Mouse (Mus musculus): ENCODE results near the gene Ptprk. TPM values are rescaled to one million over a fixed set of nuclear protein-coding genes. Genes with fewer than 3 reads are reported as not detected.

The Ptprk gene
- 17.3 and 21.0 TPM in 2 replicates for polyA plus RNA-seq (2014; fragmentation: Nextera tagmentation; extraction: Ambion mirVana)

- Histone ChIP-seq H3K4me2 (peak within 1 kb of the TSS; percentile 66), H3K27ac (ENCODE audit: low read depth, low read length) (peak within 1 kb of the TSS; percentile 84), H3K9me3 (ENCODE audit: control insufficient read depth, low read length) (no peaks in the 10 kb centered on the region), H3K4me3 (ENCODE audit: low read depth, low read length) (peak within 1 kb of the TSS; percentile 68), H3K4me1 (ENCODE audit: control insufficient read depth, insufficient read depth, low read length) (peaks cover 7% of the 10 kb centered on the region), H3K27me3 (ENCODE audit: control insufficient read depth, insufficient read depth, low read length) (no peaks in the 10 kb centered on the region), H3K36me3 (ENCODE audit: control insufficient read depth, insufficient read depth, low read length) (no peaks in the 10 kb centered on the region), H3K9ac (ENCODE audit: low read length) (peak within 1 kb of the TSS; percentile 95)
- peak; percentile 97 for ATAC-seq (ENCODE audit: low FRiP score)
- WGBS, result under 1% methylated on average over 72 of the region's 77 CpGs
- DNase-seq (ENCODE audit: low spot score, missing footprints), result peak; percentile 99
Observed at GRCm38 (mm10) chr10:28074653-28075451, at the start of gene Ptprk. Ptprk (plus strand) TSS chr10:28074820.

GRCm38 (mm10) chr10:28027791-28028190, 46.8 kb upstream of the Ptprk start:
- 83% methylated on average over 2 of the region's 2 CpGs for WGBS
- Histone ChIP-seq H3K27ac (ENCODE audit: low read depth, low read length) (no peak overlapping the region), H3K9me3 (ENCODE audit: control insufficient read depth, low read length) (no peaks in the 10 kb centered on the region), H3K36me3 (ENCODE audit: control insufficient read depth, insufficient read depth, low read length) (no peaks in the 10 kb centered on the region), H3K4me3 (ENCODE audit: low read depth, low read length) (no peak overlapping the region), H3K9ac (ENCODE audit: low read length) (no peak overlapping the region), H3K27me3 (ENCODE audit: control insufficient read depth, insufficient read depth, low read length) (no peaks in the 10 kb centered on the region), H3K4me1 (ENCODE audit: control insufficient read depth, insufficient read depth, low read length) (no peaks in the 10 kb centered on the region), H3K4me2 (no peak overlapping the region)
- ATAC-seq (ENCODE audit: low FRiP score) (no peak), DNase-seq (ENCODE audit: low spot score, missing footprints) (no peak)

GRCm38 (mm10) chr10:28036456-28036855, 38.2 kb upstream of the Ptprk start:
- Histone ChIP-seq H3K4me3 (ENCODE audit: low read depth, low read length) (no peak overlapping the region), H3K9me3 (ENCODE audit: control insufficient read depth, low read length) (no peaks in the 10 kb centered on the region), H3K27me3 (ENCODE audit: control insufficient read depth, insufficient read depth, low read length) (no peaks in the 10 kb centered on the region), H3K27ac (ENCODE audit: low read depth, low read length) (no peak overlapping the region), H3K4me2 (no peak overlapping the region), H3K9ac (ENCODE audit: low read length) (no peak overlapping the region), H3K4me1 (ENCODE audit: control insufficient read depth, insufficient read depth, low read length) (no peaks in the 10 kb centered on the region), H3K36me3 (ENCODE audit: control insufficient read depth, insufficient read depth, low read length) (no peaks in the 10 kb centered on the region)
- ATAC-seq (ENCODE audit: low FRiP score), result no peak
- 93% methylated on average over 1 of the region's 1 CpGs for WGBS
- no peak for DNase-seq (ENCODE audit: low spot score, missing footprints)

- Histone ChIP-seq H3K9ac (ENCODE audit: low read length) (no peak overlapping the region), H3K36me3 (ENCODE audit: control insufficient read depth, insufficient read depth, low read length) (no peaks in the 10 kb centered on the region), H3K4me3 (ENCODE audit: low read depth, low read length) (no peak overlapping the region), H3K9me3 (ENCODE audit: control insufficient read depth, low read length) (no peaks in the 10 kb centered on the region), H3K27ac (ENCODE audit: low read depth, low read length) (no peak overlapping the region), H3K4me1 (ENCODE audit: control insufficient read depth, insufficient read depth, low read length) (no peaks in the 10 kb centered on the region), H3K4me2 (no peak overlapping the region), H3K27me3 (ENCODE audit: control insufficient read depth, insufficient read depth, low read length) (no peaks in the 10 kb centered on the region)
- DNase-seq (ENCODE audit: low spot score, missing footprints) (no peak), ATAC-seq (ENCODE audit: low FRiP score) (no peak)
- 78% methylated on average over 4 of the region's 4 CpGs for WGBS
Observed at GRCm38 (mm10) chr10:28054764-28055163, 19.9 kb upstream of the Ptprk start.

GRCm38 (mm10) chr10:28059222-28059621, 15.4 kb upstream of the Ptprk start:
- ATAC-seq (ENCODE audit: low FRiP score), result no peak
- Histone ChIP-seq H3K4me2 (no peak overlapping the region), H3K36me3 (ENCODE audit: control insufficient read depth, insufficient read depth, low read length) (no peaks in the 10 kb centered on the region), H3K4me1 (ENCODE audit: control insufficient read depth, insufficient read depth, low read length) (no peaks in the 10 kb centered on the region), H3K27me3 (ENCODE audit: control insufficient read depth, insufficient read depth, low read length) (no peaks in the 10 kb centered on the region), H3K4me3 (ENCODE audit: low read depth, low read length) (no peak overlapping the region), H3K9ac (ENCODE audit: low read length) (no peak overlapping the region), H3K27ac (ENCODE audit: low read depth, low read length) (no peak overlapping the region), H3K9me3 (ENCODE audit: control insufficient read depth, low read length) (no peaks in the 10 kb centered on the region)
- no peak for DNase-seq (ENCODE audit: low spot score, missing footprints)
- WGBS, result 90% methylated on average over 1 of the region's 1 CpGs

GRCm38 (mm10) chr10:28067997-28068396, 6.6 kb upstream of the Ptprk start:
- DNase-seq (ENCODE audit: low spot score, missing footprints), result peak; percentile 37
- no peak overlapping the region for H3K27ac ChIP-seq (ENCODE audit: low read depth, low read length)
- no peaks in the 10 kb centered on the region for H3K36me3 ChIP-seq (ENCODE audit: control insufficient read depth, insufficient read depth, low read length)
- no peaks in the 10 kb centered on the region for H3K27me3 ChIP-seq (ENCODE audit: control insufficient read depth, insufficient read depth, low read length)
- WGBS, result 92% methylated on average over 5 of the region's 5 CpGs
- H3K9ac ChIP-seq (ENCODE audit: low read length), result no peak overlapping the region
- no peak overlapping the region for H3K4me2 ChIP-seq
- ATAC-seq (ENCODE audit: low FRiP score), result no peak
- no peaks in the 10 kb centered on the region for H3K4me1 ChIP-seq (ENCODE audit: control insufficient read depth, insufficient read depth, low read length)
- H3K4me3 ChIP-seq (ENCODE audit: low read depth, low read length), result no peak overlapping the region
- no peaks in the 10 kb centered on the region for H3K9me3 ChIP-seq (ENCODE audit: control insufficient read depth, low read length)

GRCm38 (mm10) chr10:28073991-28074652, 498 bp upstream of the Ptprk start:
- WGBS, result under 1% methylated on average over 26 of the region's 26 CpGs
- H3K9ac ChIP-seq (ENCODE audit: low read length), result peak overlapping the region; percentile 95
- H3K36me3 ChIP-seq (ENCODE audit: control insufficient read depth, insufficient read depth, low read length), result no peaks in the 10 kb centered on the region
- no peaks in the 10 kb centered on the region for H3K9me3 ChIP-seq (ENCODE audit: control insufficient read depth, low read length)
- peak overlapping the region; percentile 68 for H3K4me3 ChIP-seq (ENCODE audit: low read depth, low read length)
- no peak for DNase-seq (ENCODE audit: low spot score, missing footprints)
- H3K27me3 ChIP-seq (ENCODE audit: control insufficient read depth, insufficient read depth, low read length), result no peaks in the 10 kb centered on the region
- peak overlapping the region; percentile 84 for H3K27ac ChIP-seq (ENCODE audit: low read depth, low read length)
- H3K4me1 ChIP-seq (ENCODE audit: control insufficient read depth, insufficient read depth, low read length), result peaks cover 7% of the 10 kb centered on the region
- ATAC-seq (ENCODE audit: low FRiP score), result peak; percentile 17
- peak overlapping the region; percentile 66 for H3K4me2 ChIP-seq

- Histone ChIP-seq H3K27ac (ENCODE audit: low read depth, low read length) (no peak overlapping the region), H3K4me3 (ENCODE audit: low read depth, low read length) (peak overlapping the region; percentile 68), H3K27me3 (ENCODE audit: control insufficient read depth, insufficient read depth, low read length) (no peaks in the 10 kb centered on the region), H3K4me2 (peak overlapping the region; percentile 66), H3K9me3 (ENCODE audit: control insufficient read depth, low read length) (no peaks in the 10 kb centered on the region), H3K36me3 (ENCODE audit: control insufficient read depth, insufficient read depth, low read length) (no peaks in the 10 kb centered on the region), H3K4me1 (ENCODE audit: control insufficient read depth, insufficient read depth, low read length) (peaks cover 7% of the 10 kb centered on the region), H3K9ac (ENCODE audit: low read length) (peak overlapping the region; percentile 95)
- WGBS, result 0% methylated on average over 22 of the region's 22 CpGs
- ATAC-seq (ENCODE audit: low FRiP score) (peak; percentile 0; the same call in 1 of the 2 replicates), DNase-seq (ENCODE audit: low spot score, missing footprints) (peak; percentile 97)
Observed at GRCm38 (mm10) chr10:28075491-28076035, 943 bp downstream of the Ptprk start.
